Mouse (Mus musculus): ENCODE measurements around the gene Pcnt.

The Pcnt gene

GRCm38 (mm10) chr10:76317623-76318022 lies 125.0 kb downstream of the Pcnt start:
- DNase-seq (ENCODE audit: low read depth, low spot score): no peak

GRCm38 (mm10) chr10:76316194-76316593 lies 126.4 kb downstream of the Pcnt start:
- no peak for DNase-seq (ENCODE audit: low read depth, low spot score)

- DNase-seq (ENCODE audit: low read depth, low spot score): no peak
Measured at GRCm38 (mm10) chr10:76306738-76307137, 135.8 kb downstream of the Pcnt start.

All from forelimb bud, embryonic 11.5 days (tissue).